ENCODE assay signal across 11 mouse cellular contexts in genomic region chr19:42755148-42755870, GRCm38 (mm10). TPM values are rescaled to one million over a fixed set of nuclear protein-coding genes. Genes with fewer than 3 reads are reported as not detected.
DNase-seq lines count a peak whose midpoint lies in the region; ATAC-seq lines count a peak whose summit lies in the region.
"Had no signal": no experiment of that assay in that cellular context is flagged by ENCODE, and none has a peak within 500 bp of the region (broad histone marks: within the 10 kb centered on the region; RNA-seq: fewer than 3 reads in every experiment).

No protein-coding gene starts in this region.

- ATAC-seq in forebrain, embryonic 14.5 days = no peak
- ATAC-seq in forebrain, embryonic 16.5 days = no peak
- ATAC-seq in kidney, embryonic 15.5 days (replicated peaks; ENCODE audit: low FRiP score) = no peak
- no peak for ATAC-seq in activated CD4-positive, CD25-positive, alpha-beta regulatory T cell, adult 4 months
- no peak for ATAC-seq in frontal cortex, adult (ENCODE audit: low TSS enrichment)
- ATAC-seq: forebrain, embryonic 15.5 days had no signal

- no peak overlapping the region for H3K9ac ChIP-seq in forebrain, embryonic 14.5 days (ENCODE audit: low read length)
- no peak overlapping the region for H3K9ac ChIP-seq in forebrain, embryonic 16.5 days (replicated peaks; ENCODE audit: low read depth, low read length)
- no peak overlapping the region for H3K9ac ChIP-seq in kidney, embryonic 15.5 days
- H3K9ac ChIP-seq: forebrain, embryonic 15.5 days; hindbrain, embryonic 15.5 days had no signal

- 70% methylated on average over 15 of the region's 15 CpGs for WGBS in forebrain, embryonic 14.5 days
- 65% methylated on average over 15 of the region's 15 CpGs for WGBS in forebrain, embryonic 16.5 days
- 54% methylated on average over 15 of the region's 15 CpGs for WGBS in kidney, embryonic 15.5 days

- H3K36me3 ChIP-seq in forebrain, embryonic 14.5 days (ENCODE audit: control insufficient read depth, insufficient read depth, low read length) = no peaks in the 10 kb centered on the region
- H3K36me3 ChIP-seq in forebrain, embryonic 16.5 days (ENCODE audit: control insufficient read depth, insufficient read depth) = no peaks in the 10 kb centered on the region
- H3K36me3 ChIP-seq in kidney, embryonic 15.5 days = no peaks in the 10 kb centered on the region
- H3K36me3 ChIP-seq: forebrain, embryonic 15.5 days; hindbrain, embryonic 15.5 days had no signal

- no peak overlapping the region for H3K27ac ChIP-seq in forebrain, embryonic 14.5 days (ENCODE audit: low read depth, low read length)
- no peak overlapping the region for H3K27ac ChIP-seq in forebrain, embryonic 16.5 days (ENCODE audit: low read length)
- H3K27ac ChIP-seq in kidney, embryonic 15.5 days = peak overlapping the region; percentile 22; the same call in 1 of the 2 replicates
- H3K27ac ChIP-seq: forebrain, embryonic 15.5 days; hindbrain, embryonic 15.5 days; macrophage had no signal

- H3K4me2 ChIP-seq in forebrain, embryonic 14.5 days (ENCODE audit: low read length) = no peak overlapping the region
- H3K4me2 ChIP-seq in forebrain, embryonic 16.5 days (ENCODE audit: low read length) = no peak overlapping the region
- H3K4me2 ChIP-seq in kidney, embryonic 15.5 days = no peak overlapping the region
- H3K4me2 ChIP-seq: forebrain, embryonic 15.5 days; hindbrain, embryonic 15.5 days had no signal

- no peaks in the 10 kb centered on the region for H3K27me3 ChIP-seq in forebrain, embryonic 14.5 days (replicated peaks; ENCODE audit: control insufficient read depth, insufficient read depth, low read length)
- H3K27me3 ChIP-seq in forebrain, embryonic 16.5 days (replicated peaks; ENCODE audit: control insufficient read depth, insufficient read depth, low read length) = no peaks in the 10 kb centered on the region
- H3K27me3 ChIP-seq in kidney, embryonic 15.5 days = no peaks in the 10 kb centered on the region
- H3K27me3 ChIP-seq: forebrain, embryonic 15.5 days; hindbrain, embryonic 15.5 days had no signal

- H3K4me1 ChIP-seq in forebrain, embryonic 14.5 days (ENCODE audit: control insufficient read depth, insufficient read depth, low read length) = peaks cover 16% of the 10 kb centered on the region
- peaks cover 17% of the 10 kb centered on the region for H3K4me1 ChIP-seq in forebrain, embryonic 16.5 days (replicated peaks; ENCODE audit: control insufficient read depth, insufficient read depth, low read length)
- H3K4me1 ChIP-seq in kidney, embryonic 15.5 days = peaks cover 67% of the 10 kb centered on the region

- no peaks in the 10 kb centered on the region for H3K9me3 ChIP-seq in forebrain, embryonic 14.5 days (replicated peaks; ENCODE audit: control insufficient read depth, low read length)
- no peaks in the 10 kb centered on the region for H3K9me3 ChIP-seq in forebrain, embryonic 16.5 days (ENCODE audit: control insufficient read depth, low read length)
- no peaks in the 10 kb centered on the region for H3K9me3 ChIP-seq in kidney, embryonic 15.5 days (replicated peaks)
- H3K9me3 ChIP-seq: forebrain, embryonic 15.5 days; hindbrain, embryonic 15.5 days had no signal

- peak; percentile 39 for DNase-seq in forebrain, embryonic 14.5 days (ENCODE audit: low spot score)
- DNase-seq in right cerebral cortex, postnatal 4 days = peak; percentile 51
- DNase-seq in right cerebral cortex, adult 2 months (ENCODE audit: low spot score in 2 of 2) = no peak
- no peak for DNase-seq in spleen, postnatal 36 days (ENCODE audit: low spot score in 2 of 2)

- H3K4me3 ChIP-seq in forebrain, embryonic 14.5 days (ENCODE audit: low read depth, low read length) = no peak overlapping the region
- H3K4me3 ChIP-seq in forebrain, embryonic 16.5 days (replicated peaks; ENCODE audit: low read length) = no peak overlapping the region
- no peak overlapping the region for H3K4me3 ChIP-seq in kidney, embryonic 15.5 days (replicated peaks)
- H3K4me3 ChIP-seq: forebrain, embryonic 15.5 days; hindbrain, embryonic 15.5 days had no signal

RNA-seq across cellular contexts. Expression of gene Pyroxd2, which starts 2.7 kb away (rescaled TPM):
- polyA plus RNA-seq in forebrain, embryonic 14.5 days (2014; fragmentation: Nextera tagmentation; extraction: Ambion mirVana) = 1.3 and 1.7 TPM in 2 replicates
- polyA plus RNA-seq in forebrain, embryonic 16.5 days (2015; fragmentation: Nextera tagmentation; extraction: Ambion mirVana) = 1.5 and 1.7 TPM in 2 replicates
- 5.5 and 6.4 TPM in 2 replicates for polyA plus RNA-seq in kidney, embryonic 15.5 days (2015; fragmentation: Nextera tagmentation; extraction: Ambion mirVana)
- under 1 TPM in 1 of 2 experiments, not detected in 1; 0.19 TPM for polyA plus RNA-seq in activated CD4-positive, CD25-positive, alpha-beta regulatory T cell, adult 4 months (2017; shearing (Covaris generic))

RNA-seq across cellular contexts. Expression of gene Hps1, which starts 24.5 kb away (rescaled TPM):
- 8.1 and 11.0 TPM in 2 replicates for polyA plus RNA-seq in forebrain, embryonic 14.5 days (2014; fragmentation: Nextera tagmentation; extraction: Ambion mirVana)
- polyA plus RNA-seq in forebrain, embryonic 16.5 days (2015; fragmentation: Nextera tagmentation; extraction: Ambion mirVana) = 13.8 and 14.5 TPM in 2 replicates
- polyA plus RNA-seq in kidney, embryonic 15.5 days (2015; fragmentation: Nextera tagmentation; extraction: Ambion mirVana) = 14.7 and 14.8 TPM in 2 replicates
- polyA plus RNA-seq in activated CD4-positive, CD25-positive, alpha-beta regulatory T cell, adult 4 months (2017; shearing (Covaris generic)) = 10 to 100 TPM; 11.5 to 15.7 TPM

Comparison
In these comparisons a context has a peak if more than half of its experiments do, and no peak if none do; other contexts are left out.
1. DNase-seq: peak in forebrain, embryonic 14.5 days (single experiment) and right cerebral cortex, postnatal 4 days (single experiment); none in right cerebral cortex, adult 2 months (0 of 2) and spleen, postnatal 36 days (0 of 2).